Mouse (Mus musculus) embryonic facial prominence, embryonic 14.5 days (tissue): ENCODE results near the gene Rnf144b. TPM values are rescaled to one million over a fixed set of nuclear protein-coding genes. Genes with fewer than 3 reads are reported as not detected.

Source experiments
- ATAC-seq: fragments of 200-750 bp; cut with Nextera tagmentation; 2 replicates; pipeline ENCODE4 v1.8.0; 2017; ENCODE audit warnings: low read depth, moderate number of reproducible peaks, moderate TSS enrichment
- DNase-seq: peaks from one replicate; pipeline ENCODE4 v3.0.0-alpha.2; 2015; ENCODE audit warnings: low spot score
- H3K27ac ChIP-seq: fragments of 300-500 bp; sonication (generic); replicated peaks from 2 replicates; pipeline ENCODE4 v1.5.1; 2014; ENCODE audit warnings: low read depth, mild to moderate bottlenecking, low read length, moderate library complexity
- H3K27me3 ChIP-seq: fragments of 300-500 bp; sonication (generic); replicated peaks from 2 replicates; pipeline ENCODE4 v1.6.1; 2014; ENCODE audit warnings: low read length; ENCODE audit not compliant: control insufficient read depth, insufficient read depth
- H3K36me3 ChIP-seq: fragments of 300-500 bp; sonication (generic); 2 replicates; pipeline ENCODE4 v1.6.1; 2014; ENCODE audit warnings: low read length, mixed read lengths; ENCODE audit not compliant: control insufficient read depth, insufficient read depth
- H3K4me1 ChIP-seq: fragments of 300-500 bp; sonication (generic); 2 replicates; pipeline ENCODE4 v1.6.1; 2014; ENCODE audit warnings: antibody characterized with exemption, low read length; ENCODE audit not compliant: control insufficient read depth, insufficient read depth
- H3K4me2 ChIP-seq: fragments of 300-500 bp; sonication (generic); 2 replicates; pipeline ENCODE4 v1.6.1; 2014; ENCODE audit warnings: low read depth, mild to moderate bottlenecking, low read length, moderate library complexity, mixed read lengths
- H3K4me3 ChIP-seq: fragments of 300-500 bp; sonication (generic); 2 replicates; pipeline ENCODE4 v1.5.1; 2014; ENCODE audit warnings: low read depth, mild to moderate bottlenecking, low read length
- H3K9ac ChIP-seq: fragments of 300-500 bp; sonication (generic); 2 replicates; pipeline ENCODE4 v1.6.1; 2014; ENCODE audit warnings: low read depth, mild to moderate bottlenecking, low read length, moderate library complexity, mixed read lengths
- H3K9me3 ChIP-seq: fragments of 300-500 bp; sonication (generic); 2 replicates; pipeline ENCODE4 v1.6.1; 2016; ENCODE audit warnings: low read length; ENCODE audit not compliant: control insufficient read depth
- WGBS: fragments of 180-500 bp; shearing (Covaris S2); extraction: QIAGEN DNeasy Blood & Tissue Kit; methylation state at CpG from one replicate; pipeline ENCODE4 v1.1.7; 2014; 5-methylcytosine and 5-hydroxymethylcytosine counted together
- polyA plus RNA-seq: library from polyadenylated mRNA; unstranded; fragments of >200 nt; fragmentation: Nextera tagmentation; extraction: Ambion mirVana; gene quantifications from 2 replicates; pipeline ENCODE4 v1.2.1, GENCODE M21; 2014

Gene Rnf144b
- polyA plus RNA-seq, 1 experiment from 2014 or later, result 4.9 TPM

DNA sequence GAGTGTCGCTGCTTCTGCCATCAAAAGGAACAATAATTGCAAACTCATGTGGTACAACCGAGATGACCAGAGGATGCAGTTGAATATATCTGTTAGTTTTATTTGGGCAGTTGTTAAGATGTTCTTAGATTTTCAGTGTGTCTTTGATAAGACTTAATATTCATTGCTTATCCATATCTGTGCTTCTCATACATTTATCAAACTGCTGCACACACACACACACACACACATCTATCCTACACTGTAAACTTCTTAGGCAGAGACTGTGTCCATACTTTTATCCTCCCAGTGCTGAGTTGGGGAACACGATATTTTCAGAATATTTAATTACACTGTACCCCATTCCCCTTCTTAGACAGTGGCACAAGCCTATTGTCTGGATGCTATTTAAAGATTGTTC, 11.3 kb upstream of the Rnf144b start:
- Histone ChIP-seq H3K27me3 (no peaks in the 10 kb centered on the region), H3K9me3 (no peaks in the 10 kb centered on the region), H3K9ac (no peak overlapping the region), H3K4me1 (peaks cover 8% of the 10 kb centered on the region; the same call in 1 of the 2 replicates), H3K4me2 (no peak overlapping the region), H3K36me3 (no peaks in the 10 kb centered on the region), H3K4me3 (no peak overlapping the region), H3K27ac (no peak overlapping the region)
- DNase-seq (no peak), ATAC-seq (no peak)
- WGBS, result 59% methylated on average over 3 of the region's 3 CpGs

DNA sequence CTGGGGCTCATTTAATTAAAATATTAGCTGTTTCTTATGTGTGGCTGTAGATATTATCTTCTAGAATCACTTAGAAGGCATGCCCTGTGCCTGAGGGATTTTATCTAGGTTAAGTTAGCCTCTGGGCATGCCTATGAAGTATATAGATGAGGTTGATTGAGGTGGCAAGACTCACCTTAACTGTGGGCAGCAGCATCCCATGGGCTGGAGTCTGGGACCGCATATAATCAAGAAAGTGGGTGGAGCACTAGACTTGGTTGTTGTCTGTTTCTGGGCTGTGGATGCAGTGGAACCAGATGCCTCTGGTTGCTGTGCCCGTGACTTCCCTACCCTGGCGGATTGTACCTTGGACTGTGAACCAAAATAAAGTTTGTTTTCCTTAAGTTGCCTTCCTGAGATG, 10.4 kb upstream of the Rnf144b start:
- ATAC-seq, result no peak
- no peak for DNase-seq
- Histone ChIP-seq H3K4me3 (no peak overlapping the region), H3K27me3 (no peaks in the 10 kb centered on the region), H3K27ac (no peak overlapping the region), H3K9ac (no peak overlapping the region), H3K4me1 (peaks cover 4% of the 10 kb centered on the region; the same call in 1 of the 2 replicates), H3K36me3 (no peaks in the 10 kb centered on the region), H3K4me2 (no peak overlapping the region), H3K9me3 (no peaks in the 10 kb centered on the region)
- WGBS, result 77% methylated on average over 3 of the region's 3 CpGs

- Histone ChIP-seq H3K4me1 (no peaks in the 10 kb centered on the region; the same call in 1 of the 2 replicates), H3K9me3 (no peaks in the 10 kb centered on the region), H3K27ac (no peak overlapping the region), H3K9ac (no peak overlapping the region), H3K36me3 (no peaks in the 10 kb centered on the region), H3K4me3 (no peak overlapping the region), H3K27me3 (no peaks in the 10 kb centered on the region), H3K4me2 (no peak overlapping the region)
- DNase-seq (no peak), ATAC-seq (no peak)
- 65% methylated on average over 3 of the region's 3 CpGs for WGBS
Observed at GRCm38 (mm10) chr13:47112924-47113323, 9.5 kb upstream of the Rnf144b start.

- WGBS, result 93% methylated on average over 3 of the region's 3 CpGs
- no peaks in the 10 kb centered on the region for H3K9me3 ChIP-seq
- ATAC-seq, result no peak
- H3K27me3 ChIP-seq, result no peaks in the 10 kb centered on the region
- no peak overlapping the region for H3K4me3 ChIP-seq
- no peak overlapping the region for H3K4me2 ChIP-seq
- H3K9ac ChIP-seq, result no peak overlapping the region
- H3K36me3 ChIP-seq, result no peaks in the 10 kb centered on the region
- no peak for DNase-seq
- H3K4me1 ChIP-seq, result no peaks in the 10 kb centered on the region; the same call in 1 of the 2 replicates
- H3K27ac ChIP-seq, result no peak overlapping the region
Observed at GRCm38 (mm10) chr13:47116000-47116399, 6.5 kb upstream of the Rnf144b start.

- Histone ChIP-seq H3K27me3 (peaks cover 15% of the 10 kb centered on the region), H3K4me1 (peaks cover 19% of the 10 kb centered on the region), H3K4me3 (peak overlapping the region; percentile 60; the same call in 1 of the 2 replicates), H3K4me2 (peak overlapping the region; percentile 97; the same call in 1 of the 2 replicates), H3K9ac (no peak overlapping the region), H3K36me3 (no peaks in the 10 kb centered on the region), H3K9me3 (no peaks in the 10 kb centered on the region), H3K27ac (no peak overlapping the region)
- ATAC-seq (no peak), DNase-seq (no peak)
- 35% methylated on average over 12 of the region's 12 CpGs for WGBS
Observed at GRCm38 (mm10) chr13:47121333-47121889, 1.0 kb upstream of the Rnf144b start.

- Histone ChIP-seq H3K9ac (no peak overlapping the region), H3K27ac (no peak overlapping the region; the same call in 1 of the 2 replicates), H3K4me1 (peaks cover 19% of the 10 kb centered on the region), H3K4me2 (peak overlapping the region; percentile 97; the same call in 1 of the 2 replicates), H3K27me3 (peaks cover 15% of the 10 kb centered on the region), H3K4me3 (no peak overlapping the region), H3K36me3 (no peaks in the 10 kb centered on the region), H3K9me3 (no peaks in the 10 kb centered on the region)
- WGBS, result 47% methylated on average over 3 of the region's 3 CpGs
- DNase-seq (no peak), ATAC-seq (no peak)
Observed at GRCm38 (mm10) chr13:47124449-47124848, 2.0 kb downstream of the Rnf144b start.

GRCm38 (mm10) chr13:47124986-47125385, 2.5 kb downstream of the Rnf144b start:
- Histone ChIP-seq H3K4me2 (peak overlapping the region; percentile 27; the same call in 1 of the 2 replicates), H3K9ac (no peak overlapping the region), H3K4me3 (no peak overlapping the region), H3K36me3 (no peaks in the 10 kb centered on the region), H3K4me1 (peaks cover 19% of the 10 kb centered on the region), H3K27ac (0 out of 2 replicates have a peak overlapping the region, but pooled peaks have one; percentile 6), H3K9me3 (no peaks in the 10 kb centered on the region), H3K27me3 (peaks cover 15% of the 10 kb centered on the region)
- WGBS, result 57% methylated on average over 6 of the region's 6 CpGs
- DNase-seq (no peak), ATAC-seq (no peak)

GRCm38 (mm10) chr13:47125595-47125994, 3.1 kb downstream of the Rnf144b start:
- DNase-seq, result peak; percentile 56
- Histone ChIP-seq H3K36me3 (no peaks in the 10 kb centered on the region), H3K27me3 (peaks cover 15% of the 10 kb centered on the region), H3K27ac (no peak overlapping the region), H3K9ac (no peak overlapping the region), H3K4me3 (no peak overlapping the region), H3K9me3 (no peaks in the 10 kb centered on the region), H3K4me1 (peaks cover 19% of the 10 kb centered on the region), H3K4me2 (no peak overlapping the region)
- WGBS, result 46% methylated on average over 5 of the region's 5 CpGs
- peak; percentile 34; the same call in 1 of the 2 replicates for ATAC-seq

DNA sequence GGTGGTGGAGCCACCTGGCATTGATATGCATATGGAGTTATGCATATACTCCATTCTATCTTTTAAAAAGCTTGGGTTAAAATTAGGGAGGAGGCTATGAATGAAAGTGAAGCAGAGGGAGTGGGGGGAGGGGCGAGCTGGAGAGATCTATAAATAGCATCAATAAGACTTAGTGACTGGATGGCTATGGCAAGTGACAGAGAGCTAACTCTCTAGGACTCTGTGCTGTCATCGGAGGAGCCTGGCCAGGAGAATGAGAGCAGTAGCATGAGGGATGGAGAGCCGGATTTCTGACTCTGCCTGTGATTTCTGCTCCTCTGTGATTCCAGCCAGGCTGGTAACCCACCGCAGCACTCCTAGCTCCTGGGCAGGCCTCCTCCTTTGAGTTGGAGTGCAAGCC, 6.6 kb downstream of the Rnf144b start:
- ATAC-seq (no peak), DNase-seq (no peak)
- Histone ChIP-seq H3K36me3 (no peaks in the 10 kb centered on the region), H3K4me2 (no peak overlapping the region), H3K9ac (no peak overlapping the region), H3K9me3 (no peaks in the 10 kb centered on the region), H3K4me3 (no peak overlapping the region), H3K4me1 (peaks cover 10% of the 10 kb centered on the region; the same call in 1 of the 2 replicates), H3K27me3 (peaks cover 5% of the 10 kb centered on the region; the same call in 1 of the 2 replicates), H3K27ac (no peak overlapping the region)
- WGBS, result 52% methylated on average over 4 of the region's 4 CpGs
